Mouse (Mus musculus) adipose tissue, adult 10 weeks (tissue): ENCODE results near the gene Gipc3. TPM values are rescaled to one million over a fixed set of nuclear protein-coding genes. Genes with fewer than 3 reads are reported as not detected.

Experiments
- polyA plus RNA-seq: library from polyadenylated mRNA; stranded (reverse); fragments of 350-450 nt; fragmentation: Illumina TruSeq; extraction: RNeasy Lipid Tissue Mini Kit (QIAGEN cat#74804); gene quantifications from one replicate; pipeline ENCODE4 v1.2.3, GENCODE M21; 2014; ENCODE audit warnings: low read depth, low replicate concordance

Gene Gipc3
- polyA plus RNA-seq, 1 experiment from 2014 or later: 1.1 TPM

Other genes starting within 250 kb of the Gipc3 start
- 0.15 TPM for gene Creb3l3, start 244.4 kb downstream of the Gipc3 start, polyA plus RNA-seq
- 98.4 TPM for gene Map2k2, start 237.4 kb downstream of the Gipc3 start, polyA plus RNA-seq
- gene Zbtb7a, start 208.0 kb downstream of the Gipc3 start, polyA plus RNA-seq: 26.5 TPM
- 23.4 TPM for gene Pias4, start 175.3 kb downstream of the Gipc3 start, polyA plus RNA-seq
- gene Eef2, start 166.6 kb downstream of the Gipc3 start, polyA plus RNA-seq: 1,511 TPM
- gene Dapk3, start 160.3 kb downstream of the Gipc3 start, polyA plus RNA-seq: 50.3 TPM
- gene 4930442H23Rik, start 159.4 kb downstream of the Gipc3 start, polyA plus RNA-seq: not detected
- not detected for gene Nmrk2, start 141.2 kb downstream of the Gipc3 start, polyA plus RNA-seq
- not detected for gene Atcay, start 112.4 kb downstream of the Gipc3 start, polyA plus RNA-seq
- 11.6 TPM for gene Zfr2, start 110.1 kb downstream of the Gipc3 start, polyA plus RNA-seq
- gene Matk, start 90.3 kb downstream of the Gipc3 start, polyA plus RNA-seq: 2.8 TPM
- 87.0 TPM for gene Mrpl54, start 76.3 kb downstream of the Gipc3 start, polyA plus RNA-seq
- gene Apba3, start 76.3 kb downstream of the Gipc3 start, polyA plus RNA-seq: 47.8 TPM
- 24.4 TPM for gene Tjp3, start 51.7 kb downstream of the Gipc3 start, polyA plus RNA-seq
- gene Pip5k1c, start 50.3 kb downstream of the Gipc3 start, polyA plus RNA-seq: 44.2 TPM
- gene Cactin, start 22.2 kb downstream of the Gipc3 start, polyA plus RNA-seq: 18.5 TPM
- 2.7 TPM for gene Tbxa2r, start 14.5 kb downstream of the Gipc3 start, polyA plus RNA-seq
- gene Hmg20b, start 7.2 kb upstream of the Gipc3 start, polyA plus RNA-seq: 63.1 TPM
- gene Mfsd12, start 14.2 kb upstream of the Gipc3 start, polyA plus RNA-seq: 22.3 TPM
- gene 4930404N11Rik, start 22.6 kb upstream of the Gipc3 start, polyA plus RNA-seq: 2.1 TPM
- gene Fzr1, start 35.2 kb upstream of the Gipc3 start, polyA plus RNA-seq: 22.5 TPM
- gene Dohh, start 41.2 kb upstream of the Gipc3 start, polyA plus RNA-seq: 66.8 TPM
- gene Gm48551, start 41.2 kb upstream of the Gipc3 start, polyA plus RNA-seq: 2.8 TPM
- gene Gm48552, start 45.7 kb upstream of the Gipc3 start, polyA plus RNA-seq: 1.7 TPM
- gene Smim24, start 49.8 kb upstream of the Gipc3 start, polyA plus RNA-seq: 53.6 TPM
- 48.7 TPM for gene Nfic, start 112.4 kb upstream of the Gipc3 start, polyA plus RNA-seq
- 1.2 TPM for gene Celf5, start 139.4 kb upstream of the Gipc3 start, polyA plus RNA-seq
- gene Ncln, start 153.1 kb upstream of the Gipc3 start, polyA plus RNA-seq: 50.8 TPM
- gene S1pr4, start 156.9 kb upstream of the Gipc3 start, polyA plus RNA-seq: 0.93 TPM
- gene Gna15, start 181.0 kb upstream of the Gipc3 start, polyA plus RNA-seq: 2.9 TPM
- gene Gna11, start 201.9 kb upstream of the Gipc3 start, polyA plus RNA-seq: 118 TPM
- 286 TPM for gene Aes, start 216.2 kb upstream of the Gipc3 start, polyA plus RNA-seq
- gene Tle2, start 231.3 kb upstream of the Gipc3 start, polyA plus RNA-seq: 45.0 TPM